Mouse (Mus musculus) liver, embryonic 13.5 days (tissue): ENCODE data around the gene Swap70. TPM values are rescaled to one million over a fixed set of nuclear protein-coding genes. Genes with fewer than 3 reads are reported as not detected.

ENCODE experiments used
- ATAC-seq: fragments of 200-750 bp; cut with Nextera tagmentation; 2 replicates; pipeline ENCODE4 v1.8.0; 2017; ENCODE audit warnings: low read depth, mild to moderate bottlenecking, moderate number of reproducible peaks, moderate library complexity
- DNase-seq: peaks from one replicate; pipeline ENCODE4 v3.0.0; 2022
- H3K27ac ChIP-seq: fragments of 300-500 bp; sonication (generic); 2 replicates; pipeline ENCODE4 v1.5.1; 2015; ENCODE audit warnings: moderate library complexity, mild to moderate bottlenecking, inconsistent platforms
- H3K27me3 ChIP-seq: fragments of 300-500 bp; sonication (generic); 2 replicates; pipeline ENCODE4 v1.6.1; 2015; ENCODE audit warnings: mild to moderate bottlenecking, inconsistent platforms
- H3K36me3 ChIP-seq: fragments of 300-500 bp; sonication (generic); 2 replicates; pipeline ENCODE4 v1.6.1; 2015; ENCODE audit warnings: mild to moderate bottlenecking, inconsistent platforms
- H3K4me1 ChIP-seq: fragments of 300-500 bp; sonication (generic); replicated peaks from 2 replicates; pipeline ENCODE4 v1.6.1; 2015; ENCODE audit warnings: inconsistent platforms
- H3K4me2 ChIP-seq: fragments of 300-500 bp; sonication (generic); 2 replicates; pipeline ENCODE4 v1.6.1; 2015; ENCODE audit warnings: inconsistent platforms, mild to moderate bottlenecking, moderate library complexity
- H3K4me3 ChIP-seq: fragments of 300-500 bp; sonication (generic); replicated peaks from 2 replicates; pipeline ENCODE4 v1.5.1; 2015; ENCODE audit warnings: mild to moderate bottlenecking, inconsistent platforms
- H3K9ac ChIP-seq: fragments of 300-500 bp; sonication (generic); 2 replicates; pipeline ENCODE4 v1.6.1; 2015; ENCODE audit warnings: mild to moderate bottlenecking, inconsistent platforms
- H3K9me3 ChIP-seq: fragments of 300-500 bp; sonication (generic); replicated peaks from 2 replicates; pipeline ENCODE4 v1.6.1; 2016; ENCODE audit warnings: inconsistent platforms
- WGBS: fragments of 180-500 bp; shearing (Covaris S2); methylation state at CpG from one replicate; pipeline ENCODE4 v1.1.7; 2015; ENCODE audit not compliant: insufficient replicate concordance; 5-methylcytosine and 5-hydroxymethylcytosine counted together
- polyA plus RNA-seq: library from polyadenylated mRNA; unstranded; fragments of >200 nt; fragmentation: Nextera tagmentation; extraction: Ambion mirVana; gene quantifications from 2 replicates; pipeline ENCODE4 v1.2.1, GENCODE M21; 2015

Gene Swap70
- polyA plus RNA-seq, result 10.2 and 12.9 TPM in 2 replicates

GRCm38 (mm10) chr7:110221586-110222481 lies at the start of gene Swap70:
TSS of gene Swap70 (plus strand) at chr7:110221711.
- Histone ChIP-seq H3K27ac (peak within 1 kb of the TSS; percentile 81), H3K4me2 (peak within 1 kb of the TSS; percentile 83), H3K9me3 (no peaks in the 10 kb centered on the region), H3K9ac (peak within 1 kb of the TSS; percentile 91), H3K4me1 (peaks cover 29% of the 10 kb centered on the region), H3K4me3 (peak within 1 kb of the TSS; percentile 85), H3K36me3 (no peaks in the 10 kb centered on the region), H3K27me3 (no peaks in the 10 kb centered on the region)
- WGBS, result under 1% methylated on average over 73 of the region's 73 CpGs
- ATAC-seq, result peak; percentile 99
- DNase-seq, result peak; percentile 86

DNA sequence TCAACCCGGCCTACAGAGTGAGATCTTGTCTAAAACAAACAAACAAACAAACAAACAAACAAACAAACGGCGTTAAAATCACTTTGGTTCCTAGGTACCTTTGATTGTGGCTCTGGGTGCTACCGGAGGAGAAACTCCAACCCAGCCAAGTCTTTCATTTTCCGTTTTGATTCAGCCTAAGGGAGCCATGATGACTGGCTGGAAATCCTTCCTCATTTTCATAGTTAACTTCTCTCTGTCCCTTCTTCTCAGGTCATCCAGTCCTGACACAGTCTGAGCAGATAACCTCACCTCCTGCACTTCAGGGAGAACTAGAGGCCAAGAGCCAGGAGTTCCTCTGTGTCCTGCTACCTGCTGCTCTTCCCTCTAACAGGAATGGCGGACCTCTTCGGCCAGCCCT lies 42.3 kb upstream of the Swap70 start:
- Histone ChIP-seq H3K27me3 (no peaks in the 10 kb centered on the region), H3K4me3 (no peak overlapping the region), H3K27ac (no peak overlapping the region), H3K9ac (no peak overlapping the region), H3K4me2 (no peak overlapping the region), H3K4me1 (no peaks in the 10 kb centered on the region), H3K36me3 (no peaks in the 10 kb centered on the region), H3K9me3 (no peaks in the 10 kb centered on the region)
- ATAC-seq (no peak), DNase-seq (no peak)
- 77% methylated on average over 7 of the region's 7 CpGs for WGBS

- H3K27ac ChIP-seq, result no peak overlapping the region
- no peaks in the 10 kb centered on the region for H3K36me3 ChIP-seq
- DNase-seq (no peak), ATAC-seq (no peak)
- H3K4me3 ChIP-seq, result no peak overlapping the region
- no peak overlapping the region for H3K4me2 ChIP-seq
- no peak overlapping the region for H3K9ac ChIP-seq
- H3K9me3 ChIP-seq, result no peaks in the 10 kb centered on the region
- H3K27me3 ChIP-seq, result no peaks in the 10 kb centered on the region
- H3K4me1 ChIP-seq, result no peaks in the 10 kb centered on the region
Measured at GRCm38 (mm10) chr7:110180613-110181012, 40.9 kb upstream of the Swap70 start.

GRCm38 (mm10) chr7:110181446-110181845 lies 40.1 kb upstream of the Swap70 start:
- ATAC-seq, result no peak
- Histone ChIP-seq H3K4me3 (no peak overlapping the region), H3K9ac (no peak overlapping the region), H3K36me3 (no peaks in the 10 kb centered on the region), H3K4me2 (no peak overlapping the region), H3K9me3 (no peaks in the 10 kb centered on the region), H3K4me1 (no peaks in the 10 kb centered on the region), H3K27me3 (no peaks in the 10 kb centered on the region), H3K27ac (no peak overlapping the region)
- no peak for DNase-seq
- 62% methylated on average over 8 of the region's 8 CpGs for WGBS

GRCm38 (mm10) chr7:110184608-110185007 lies 36.9 kb upstream of the Swap70 start:
- Histone ChIP-seq H3K27ac (no peak overlapping the region), H3K36me3 (no peaks in the 10 kb centered on the region), H3K9ac (no peak overlapping the region), H3K4me2 (no peak overlapping the region), H3K27me3 (no peaks in the 10 kb centered on the region), H3K4me3 (no peak overlapping the region), H3K4me1 (no peaks in the 10 kb centered on the region), H3K9me3 (no peaks in the 10 kb centered on the region)
- 66% methylated on average over 3 of the region's 3 CpGs for WGBS
- ATAC-seq (no peak), DNase-seq (no peak)

GRCm38 (mm10) chr7:110189951-110190350 lies 31.6 kb upstream of the Swap70 start:
- no peak overlapping the region for H3K27ac ChIP-seq
- no peaks in the 10 kb centered on the region for H3K36me3 ChIP-seq
- DNase-seq (no peak), ATAC-seq (no peak)
- no peak overlapping the region for H3K9ac ChIP-seq
- H3K9me3 ChIP-seq, result no peaks in the 10 kb centered on the region
- 38% methylated on average over 7 of the region's 7 CpGs for WGBS
- no peaks in the 10 kb centered on the region for H3K4me1 ChIP-seq
- no peak overlapping the region for H3K4me3 ChIP-seq
- H3K27me3 ChIP-seq, result no peaks in the 10 kb centered on the region
- H3K4me2 ChIP-seq, result no peak overlapping the region

DNA sequence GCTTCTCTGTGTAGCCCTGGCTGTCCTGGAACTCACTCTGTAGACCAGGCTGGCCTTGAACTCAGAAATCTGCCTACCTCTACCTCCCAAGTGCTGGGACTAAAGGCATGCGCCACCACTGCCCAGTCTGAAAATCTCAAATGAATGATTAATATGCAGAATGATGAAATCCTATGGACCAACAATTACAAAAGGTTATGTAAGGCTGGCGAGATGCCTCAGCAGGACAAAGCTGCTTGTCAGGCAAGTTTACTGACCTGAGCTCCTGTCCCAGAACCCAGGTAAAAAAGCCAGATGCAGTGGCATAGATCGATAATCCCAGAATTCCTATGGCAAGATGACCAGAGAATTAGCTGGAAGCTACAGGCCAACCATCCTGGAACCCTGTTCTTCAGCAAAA lies 28.3 kb upstream of the Swap70 start:
- DNase-seq, result no peak

DNA sequence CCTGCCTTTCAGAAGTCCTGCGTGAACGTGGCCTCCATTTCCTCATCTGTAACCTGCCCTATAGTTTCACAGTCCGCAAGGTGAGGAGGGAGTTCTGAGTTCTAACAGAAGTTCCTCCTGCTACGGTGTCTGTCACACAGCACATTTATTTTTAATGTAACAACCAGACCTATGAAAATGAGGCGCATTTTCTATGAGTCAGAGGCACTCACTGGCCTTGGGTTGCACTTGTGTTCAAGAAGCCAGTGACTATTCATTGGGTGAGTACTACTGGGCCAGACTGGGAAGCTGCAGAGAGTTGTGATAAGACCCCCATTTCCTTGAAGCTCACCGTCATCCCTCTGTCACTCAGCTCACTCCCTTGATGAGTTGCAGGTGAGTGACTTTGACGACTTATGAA lies 24.3 kb upstream of the Swap70 start:
- H3K4me1 ChIP-seq, result no peaks in the 10 kb centered on the region
- DNase-seq (no peak), ATAC-seq (no peak)
- no peaks in the 10 kb centered on the region for H3K27me3 ChIP-seq
- no peak overlapping the region for H3K27ac ChIP-seq
- H3K4me3 ChIP-seq, result no peak overlapping the region
- WGBS, result 50% methylated on average over 7 of the region's 7 CpGs
- no peak overlapping the region for H3K4me2 ChIP-seq
- no peak overlapping the region for H3K9ac ChIP-seq
- H3K36me3 ChIP-seq, result no peaks in the 10 kb centered on the region
- no peaks in the 10 kb centered on the region for H3K9me3 ChIP-seq

More for the DNA sequence above, 28.3 kb upstream of the Swap70 start:
- H3K36me3 ChIP-seq, result no peaks in the 10 kb centered on the region
- no peak overlapping the region for H3K4me2 ChIP-seq
- no peak overlapping the region for H3K4me3 ChIP-seq
- no peak for ATAC-seq
- H3K27me3 ChIP-seq, result no peaks in the 10 kb centered on the region
- WGBS, result 75% methylated on average over 3 of the region's 3 CpGs
- no peaks in the 10 kb centered on the region for H3K4me1 ChIP-seq
- no peaks in the 10 kb centered on the region for H3K9me3 ChIP-seq
- H3K27ac ChIP-seq, result no peak overlapping the region
- no peak overlapping the region for H3K9ac ChIP-seq

- H3K9me3 ChIP-seq, result no peaks in the 10 kb centered on the region
- no peak overlapping the region for H3K27ac ChIP-seq
- no peaks in the 10 kb centered on the region for H3K27me3 ChIP-seq
- H3K36me3 ChIP-seq, result no peaks in the 10 kb centered on the region
- no peak for DNase-seq
- no peak overlapping the region for H3K9ac ChIP-seq
- no peaks in the 10 kb centered on the region for H3K4me1 ChIP-seq
- H3K4me3 ChIP-seq, result no peak overlapping the region
- ATAC-seq, result no peak
- H3K4me2 ChIP-seq, result no peak overlapping the region
- WGBS, result 78% methylated on average over 6 of the region's 6 CpGs
Measured at GRCm38 (mm10) chr7:110201933-110202332, 19.6 kb upstream of the Swap70 start.

- no peak for ATAC-seq
- H3K9ac ChIP-seq, result no peak overlapping the region
- H3K27me3 ChIP-seq, result no peaks in the 10 kb centered on the region
- no peak for DNase-seq
- H3K27ac ChIP-seq, result no peak overlapping the region
- H3K4me2 ChIP-seq, result no peak overlapping the region
- H3K4me3 ChIP-seq, result no peak overlapping the region
- H3K4me1 ChIP-seq, result peaks cover 4% of the 10 kb centered on the region
- no peaks in the 10 kb centered on the region for H3K9me3 ChIP-seq
- 28% methylated on average over 4 of the region's 4 CpGs for WGBS
- H3K36me3 ChIP-seq, result no peaks in the 10 kb centered on the region
Measured at GRCm38 (mm10) chr7:110204208-110204607, 17.3 kb upstream of the Swap70 start.

DNA sequence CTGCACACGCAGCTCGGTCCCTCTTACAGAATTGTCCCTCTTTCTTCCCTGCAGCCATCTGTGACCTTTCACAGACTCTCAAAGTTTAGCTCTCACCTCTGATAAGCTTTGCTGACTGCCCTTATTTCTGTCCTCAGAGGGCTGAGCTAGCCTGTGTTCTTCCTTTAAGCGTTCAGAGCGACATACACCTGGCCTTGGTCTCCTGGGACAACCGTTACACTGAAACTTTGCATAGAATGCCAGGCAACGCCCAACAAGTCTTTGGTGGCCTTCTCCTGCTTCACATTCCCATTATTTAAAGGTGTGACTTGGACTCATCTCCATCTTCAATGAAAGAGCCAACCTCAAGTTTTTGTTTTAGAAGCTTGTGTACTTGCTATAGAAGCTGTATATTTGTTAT lies 13.2 kb upstream of the Swap70 start:
- H3K36me3 ChIP-seq, result no peaks in the 10 kb centered on the region
- H3K4me3 ChIP-seq, result no peak overlapping the region
- ATAC-seq (no peak), DNase-seq (no peak)
- no peak overlapping the region for H3K27ac ChIP-seq
- no peak overlapping the region for H3K9ac ChIP-seq
- no peak overlapping the region for H3K4me2 ChIP-seq
- H3K27me3 ChIP-seq, result no peaks in the 10 kb centered on the region
- 79% methylated on average over 6 of the region's 6 CpGs for WGBS
- H3K9me3 ChIP-seq, result no peaks in the 10 kb centered on the region
- H3K4me1 ChIP-seq, result peaks cover 13% of the 10 kb centered on the region

- WGBS, result 20% methylated on average over 6 of the region's 6 CpGs
Measured at GRCm38 (mm10) chr7:110209422-110209821, 12.1 kb upstream of the Swap70 start.

More at GRCm38 (mm10) chr7:110209422-110209821, 12.1 kb upstream of the Swap70 start:
- H3K27me3 ChIP-seq, result no peaks in the 10 kb centered on the region
- no peaks in the 10 kb centered on the region for H3K9me3 ChIP-seq
- H3K9ac ChIP-seq, result no peak overlapping the region
- DNase-seq, result peak; percentile 36
- H3K27ac ChIP-seq, result no peak overlapping the region
- H3K4me2 ChIP-seq, result peak overlapping the region; percentile 4; the same call in 1 of the 2 replicates
- no peak overlapping the region for H3K4me3 ChIP-seq
- ATAC-seq, result peak; percentile 50
- no peaks in the 10 kb centered on the region for H3K36me3 ChIP-seq
- peaks cover 13% of the 10 kb centered on the region for H3K4me1 ChIP-seq
